Mouse (Mus musculus): ENCODE measurements at regions not wholly inside any gene's neighbourhood (a gene's known extent, or its start where the extent isn't known, plus 50 kb on each side); places are given as distances from the start of the nearest gene placed in this dataset.
"Not testable (repeated sequence)": the region's sequence is repeated elsewhere in the genome, so short reads cannot be mapped to it uniquely, and the experiment has no call there.

DNA sequence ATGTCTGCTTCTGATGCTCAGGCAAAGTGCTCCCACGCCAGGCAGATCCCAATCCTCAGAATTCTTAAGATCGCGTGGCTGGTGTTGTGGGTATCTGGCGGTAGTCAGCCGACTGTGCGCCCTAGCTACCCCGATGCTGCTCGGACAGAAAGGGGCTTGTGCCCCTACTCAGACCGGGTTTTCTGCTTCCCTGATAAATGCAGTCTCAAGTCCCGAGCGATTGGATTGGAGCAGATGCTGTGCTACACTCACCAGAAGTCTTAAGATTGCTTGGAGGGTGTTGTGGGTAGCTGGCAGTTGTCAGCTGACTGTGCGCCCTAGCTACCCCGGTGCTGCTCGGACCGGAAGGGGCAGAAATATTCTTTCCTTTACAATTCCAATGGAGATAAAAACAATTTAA is 99.3 kb downstream of the Gm7489 start:
- not testable (repeated sequence) for ATAC-seq (ENCODE audit: low TSS enrichment)

- ATAC-seq (ENCODE audit: low TSS enrichment): no peak
These were observed 105.2 kb downstream of the Gm7489 start for GRCm38 (mm10) chr15:53989888-53990287.

GRCm38 (mm10) chr15:53995199-53995868 is 110.6 kb downstream of the Gm7489 start:
- no peak for ATAC-seq (ENCODE audit: low TSS enrichment)

GRCm38 (mm10) chr15:53998600-53999290 is 114.0 kb downstream of the Gm7489 start:
- ATAC-seq (ENCODE audit: low TSS enrichment): no peak

GRCm38 (mm10) chr15:54033756-54034155 is 149.1 kb downstream of the Gm7489 start:
- ATAC-seq (ENCODE audit: low TSS enrichment): no peak

DNA sequence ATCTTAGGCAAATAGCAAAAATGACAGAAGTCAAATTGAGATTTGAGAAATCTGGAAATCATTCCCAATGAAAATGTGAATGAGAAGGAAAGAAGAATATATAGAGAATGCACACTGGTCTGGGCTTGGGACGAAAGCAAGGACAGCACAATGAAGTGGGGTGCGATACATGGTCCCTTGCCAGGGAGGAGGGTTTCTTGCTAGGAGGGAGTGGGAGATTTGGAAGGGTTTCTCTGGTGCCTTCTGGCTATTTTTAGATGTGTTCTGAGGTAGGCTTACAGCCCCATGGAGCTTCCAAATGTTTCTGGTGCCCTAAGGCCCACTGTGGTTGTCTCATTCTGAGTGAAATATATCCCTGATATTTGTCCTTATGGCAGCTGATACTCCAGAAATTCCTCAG is 166.0 kb downstream of the Gm7489 start:
- no peak for ATAC-seq (ENCODE audit: low TSS enrichment)

DNA sequence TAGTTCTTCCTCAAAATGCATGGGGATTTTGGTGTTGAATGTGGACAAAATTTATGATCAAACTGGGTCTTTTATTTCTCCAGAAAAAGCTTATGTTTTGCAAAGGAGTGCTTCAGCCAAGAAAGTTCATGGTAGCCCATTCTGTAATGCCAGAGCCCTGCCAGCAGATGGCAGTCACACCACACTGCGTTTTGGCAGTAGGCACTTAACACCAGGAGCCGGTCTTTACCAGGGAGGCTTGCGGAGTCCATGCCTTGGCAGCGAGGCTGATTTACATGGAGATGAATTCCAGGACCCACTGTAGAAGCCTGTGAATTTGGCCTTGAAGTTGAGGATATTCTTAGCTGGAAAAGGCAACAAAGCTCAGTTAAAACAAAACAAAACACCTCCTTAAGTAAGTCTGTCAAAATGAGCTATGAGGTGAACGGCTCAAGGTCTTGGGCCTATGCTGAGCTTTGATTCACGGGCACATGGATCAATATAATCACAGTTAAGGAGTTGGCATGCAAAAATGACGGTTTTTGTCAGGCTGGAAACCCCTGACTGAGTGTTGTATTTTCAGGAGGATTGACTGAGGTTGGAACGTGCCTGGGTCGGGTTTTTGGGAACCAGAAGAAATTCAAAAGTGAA is 185.4 kb downstream of the Gm7489 start:
- ATAC-seq (ENCODE audit: low TSS enrichment): peak; percentile 95

DNA sequence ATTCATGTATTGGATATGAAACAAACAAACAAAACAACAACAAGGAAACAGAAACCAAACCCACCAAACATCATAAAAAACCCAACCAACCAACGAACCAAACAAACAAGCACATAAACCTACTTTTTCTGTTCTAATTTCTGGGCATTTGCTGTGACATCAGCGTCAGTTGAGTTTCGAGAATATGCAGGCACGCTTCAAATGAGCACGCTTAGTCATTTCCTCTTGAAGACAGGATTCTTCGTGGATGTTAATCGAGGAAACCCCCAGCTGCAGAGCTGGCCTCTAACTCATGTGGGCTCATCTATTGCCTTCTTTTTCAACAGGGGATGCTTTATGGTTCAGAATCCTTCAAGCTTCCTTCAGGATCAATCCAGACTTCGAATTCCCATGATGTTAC is 187.0 kb downstream of the Gm7489 start:
- ATAC-seq (ENCODE audit: low TSS enrichment): no peak

GRCm38 (mm10) chr15:54091301-54091700 is 206.6 kb downstream of the Gm7489 start:
- ATAC-seq (ENCODE audit: low TSS enrichment): no peak

GRCm38 (mm10) chr15:54092386-54092785 is 207.7 kb downstream of the Gm7489 start:
- no peak for ATAC-seq (ENCODE audit: low TSS enrichment)

GRCm38 (mm10) chr15:54097498-54097897 is 212.8 kb downstream of the Gm7489 start:
- ATAC-seq (ENCODE audit: low TSS enrichment): no peak

GRCm38 (mm10) chr15:54112406-54112805 is 227.7 kb downstream of the Gm7489 start:
- peak; percentile 44 for ATAC-seq (ENCODE audit: low TSS enrichment)

DNA sequence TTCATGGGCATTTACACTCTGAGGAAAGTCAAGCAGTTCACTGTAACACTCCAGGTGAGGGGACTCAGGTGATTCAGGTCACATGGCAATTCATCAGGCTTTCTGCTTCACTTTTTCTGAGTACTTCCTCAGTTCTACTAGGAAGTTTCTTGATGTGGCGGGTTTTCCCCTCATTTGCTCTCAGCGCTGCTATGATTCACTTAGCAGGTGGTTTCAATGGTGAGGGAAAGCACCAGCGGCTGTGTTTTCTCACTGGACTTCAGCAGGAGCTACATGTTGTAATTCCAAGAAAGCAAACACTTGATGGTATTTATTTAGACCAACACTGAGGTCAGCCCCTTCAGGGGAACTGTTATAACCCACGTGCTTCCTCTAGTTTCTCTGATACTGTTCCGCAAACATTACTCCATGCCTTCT is 229.4 kb downstream of the Gm7489 start:
- ATAC-seq (ENCODE audit: low TSS enrichment): no peak

- no peak for ATAC-seq (ENCODE audit: low TSS enrichment)
These were observed 233.3 kb downstream of the Gm7489 start for GRCm38 (mm10) chr15:54117967-54118538.

GRCm38 (mm10) chr15:54120456-54120855 is 235.8 kb downstream of the Gm7489 start:
- ATAC-seq (ENCODE audit: low TSS enrichment): peak; percentile 95

DNA sequence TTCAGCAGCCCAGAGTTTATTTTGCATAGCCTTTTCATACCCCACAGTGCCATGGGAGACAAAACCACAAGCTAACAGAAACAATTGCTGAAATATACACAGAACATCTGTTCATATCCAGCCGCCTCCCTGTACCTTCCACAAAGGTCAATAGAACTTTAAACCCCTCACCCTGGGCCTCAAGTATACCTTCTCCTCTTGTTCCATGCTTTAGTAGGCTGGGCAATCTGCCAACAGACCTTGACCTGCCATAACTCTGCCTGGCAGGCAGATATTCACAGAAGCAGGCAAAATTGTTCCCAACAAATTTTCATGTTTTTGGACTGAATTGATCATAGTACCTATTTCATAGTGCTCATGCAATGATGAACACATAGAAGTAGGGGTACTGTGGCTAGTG is 279.6 kb downstream of the Gm7489 start:
- no peak for ATAC-seq (ENCODE audit: low TSS enrichment)

GRCm38 (mm10) chr15:54167842-54168361 is 283.2 kb downstream of the Gm7489 start:
- no peak for ATAC-seq (ENCODE audit: low TSS enrichment)

- no peak for ATAC-seq (ENCODE audit: low TSS enrichment)
These were observed 292.5 kb downstream of the Gm7489 start for GRCm38 (mm10) chr15:54177221-54177620.

DNA sequence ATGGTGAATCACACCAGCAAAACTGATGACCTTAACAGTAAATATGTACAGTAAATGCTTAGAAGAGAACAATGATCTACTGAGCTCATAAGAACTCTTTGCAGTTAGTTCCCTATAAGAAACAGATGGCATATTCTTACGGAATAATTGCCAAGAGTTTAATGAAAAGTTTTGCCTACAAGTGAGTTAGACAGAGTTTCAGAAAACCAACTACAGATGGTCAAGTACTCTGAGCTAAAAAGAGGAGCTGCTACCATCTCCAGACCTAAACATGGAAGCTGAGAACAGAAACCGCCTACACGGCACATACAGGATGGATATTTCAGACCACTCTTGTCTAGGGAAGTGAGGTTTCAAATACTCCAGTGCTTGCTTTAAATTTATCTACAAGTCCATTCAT is 293.1 kb downstream of the Gm7489 start:
- ATAC-seq (ENCODE audit: low TSS enrichment): peak; percentile 99
